Mouse (Mus musculus) thymus, adult 2 months (tissue): ENCODE results near the gene Abl1.

Experiments
- CTCF ChIP-seq: fragments of 200-500 bp; IDR thresholded peaks from 2 replicates; pipeline ENCODE4 v1.5.1; 2012; ENCODE audit warnings: mild to moderate bottlenecking, control low read depth, low read length, moderate library complexity, borderline replicate concordance; ENCODE audit not compliant: control insufficient read depth, poor library complexity, insufficient read depth; ENCODE audit errors: extremely low read depth
- POLR2A ChIP-seq: fragments of 200-500 bp; IDR thresholded peaks from 2 replicates; pipeline ENCODE4 v1.6.1; 2012; ENCODE audit warnings: mild to moderate bottlenecking, low read length, control low read depth, moderate library complexity; ENCODE audit not compliant: control insufficient read depth, poor library complexity, insufficient read depth; ENCODE audit errors: extremely low read depth

DNA sequence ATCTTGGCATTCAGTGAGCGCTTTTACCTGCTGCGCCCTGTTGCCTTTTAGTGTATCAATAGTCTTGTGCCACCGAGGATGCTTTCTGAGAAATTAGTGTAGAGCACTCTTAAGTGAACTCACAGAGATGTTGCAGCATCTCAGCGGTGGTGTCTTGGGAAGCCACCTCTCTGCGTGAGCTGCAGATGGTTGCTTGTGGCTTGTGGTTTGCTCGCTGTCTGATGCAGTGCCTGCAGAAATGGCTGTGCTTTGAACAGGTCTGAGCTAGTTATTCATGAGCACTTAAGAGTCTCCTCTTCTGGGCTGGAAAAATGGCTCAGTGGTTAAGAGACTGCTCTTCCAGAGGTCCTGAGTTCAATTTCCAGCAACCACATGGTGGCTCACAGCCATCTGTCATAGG is 9.5 kb upstream of the Abl1 start:
- TF ChIP-seq POLR2A = no peak
- TF ChIP-seq CTCF = no peak
